Mouse (Mus musculus) cerebellum, adult 9-10 months (tissue): Measurements from ENCODE around the gene Spata31d1d.
A peak's percentile ranks its signal among the peaks of the same experiment; 100 is the strongest.
"Not testable (repeated sequence)": the region's sequence is repeated elsewhere in the genome, so short reads cannot be mapped to it uniquely, and the experiment has no call there.

Source experiments
- DNase-seq: peaks from one replicate; pipeline ENCODE4 v3.0.0; 2022

Spata31d1d gene

DNA sequence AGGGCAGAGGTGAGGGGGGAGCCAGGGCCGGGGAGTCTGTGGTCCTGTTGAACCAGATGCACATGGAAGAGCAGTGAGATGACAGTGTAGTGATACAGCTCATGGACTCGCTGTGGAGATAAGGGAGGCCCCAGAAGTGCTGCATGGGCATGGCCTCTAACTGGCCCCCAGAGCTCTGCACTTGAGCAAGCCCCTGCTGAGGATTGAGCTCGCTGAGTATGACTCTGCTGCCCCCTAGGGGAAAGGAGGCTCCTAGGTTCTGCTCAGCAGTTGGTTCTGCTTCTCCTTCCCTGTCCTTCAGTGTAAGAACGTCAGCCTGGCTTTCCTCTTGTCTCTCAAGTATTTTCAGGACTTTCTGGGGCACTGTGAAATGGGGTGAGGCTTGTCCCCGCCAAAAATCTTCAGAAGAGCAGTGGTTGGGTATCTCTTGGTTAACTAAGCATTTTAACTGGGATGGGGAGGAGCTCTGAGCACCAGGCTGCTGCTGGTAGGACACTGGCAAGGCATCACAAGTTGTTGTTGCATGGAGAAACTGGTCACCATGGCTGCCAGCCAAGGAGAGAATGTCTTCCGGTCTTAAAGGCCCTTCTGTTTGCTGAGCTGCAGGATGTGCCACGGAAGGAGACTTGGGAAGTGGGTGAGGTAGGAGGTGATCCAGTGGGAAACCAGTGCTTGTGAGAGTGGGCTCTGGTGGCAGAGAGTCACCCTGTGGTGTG is 3.0 kb downstream of the Spata31d1d start:
- DNase-seq: peak; percentile 89

DNA sequence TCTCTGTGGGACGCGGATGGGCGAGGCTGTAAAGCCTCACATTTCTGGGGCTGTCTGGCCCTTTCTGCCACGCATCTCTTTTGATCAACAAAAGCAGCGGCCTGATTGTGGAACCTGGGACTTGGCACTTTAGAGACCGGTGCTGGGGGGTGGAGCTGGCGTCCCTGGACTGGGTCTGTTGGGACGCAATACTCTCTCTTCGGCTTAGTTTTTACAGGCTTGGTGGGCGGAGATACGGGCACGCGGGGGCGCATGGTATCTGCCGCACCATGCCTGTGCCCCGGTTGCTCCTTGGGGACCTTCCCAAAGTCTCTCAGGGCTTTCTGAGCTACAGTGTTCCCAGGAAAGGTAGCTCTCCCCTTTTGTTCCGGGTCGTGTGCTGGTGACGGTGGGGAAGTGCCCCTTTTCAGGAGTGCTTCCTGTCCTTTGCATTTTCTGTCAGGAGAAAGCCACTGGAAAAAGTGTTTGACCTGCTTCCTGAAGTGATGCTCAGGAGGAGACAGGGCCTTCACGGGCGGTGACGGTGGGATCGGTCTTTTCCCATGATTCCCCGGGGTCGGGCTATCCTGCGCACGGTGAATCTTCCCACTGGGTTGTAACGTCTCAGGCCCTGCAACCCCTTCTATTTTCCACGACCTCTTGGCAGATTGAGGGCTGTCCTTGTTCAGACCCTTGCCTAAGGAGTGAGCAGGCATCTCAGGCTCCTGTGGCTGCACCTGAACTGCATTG is 5.2 kb downstream of the Spata31d1d start:
- DNase-seq: no peak

DNA sequence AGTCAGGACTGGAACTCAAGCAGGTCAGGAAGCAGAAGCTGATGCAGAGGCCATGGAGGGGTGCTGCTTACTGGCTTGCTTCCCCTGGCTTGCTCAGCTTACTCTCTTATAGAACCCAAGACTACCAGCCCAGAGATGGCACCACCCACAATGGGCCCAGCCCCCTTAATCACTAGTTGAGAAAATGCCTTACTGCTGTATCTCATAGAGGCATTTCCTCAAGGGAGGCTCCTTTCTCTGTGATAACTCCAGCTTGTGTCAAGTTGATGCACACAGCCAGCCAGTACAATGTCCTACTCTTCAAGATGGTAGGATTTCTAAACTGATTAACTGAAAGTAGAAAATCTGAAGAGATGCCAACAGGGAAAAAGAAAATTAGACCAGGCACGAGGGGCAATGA is 9.5 kb downstream of the Spata31d1d start:
- not testable (repeated sequence) for DNase-seq

DNA sequence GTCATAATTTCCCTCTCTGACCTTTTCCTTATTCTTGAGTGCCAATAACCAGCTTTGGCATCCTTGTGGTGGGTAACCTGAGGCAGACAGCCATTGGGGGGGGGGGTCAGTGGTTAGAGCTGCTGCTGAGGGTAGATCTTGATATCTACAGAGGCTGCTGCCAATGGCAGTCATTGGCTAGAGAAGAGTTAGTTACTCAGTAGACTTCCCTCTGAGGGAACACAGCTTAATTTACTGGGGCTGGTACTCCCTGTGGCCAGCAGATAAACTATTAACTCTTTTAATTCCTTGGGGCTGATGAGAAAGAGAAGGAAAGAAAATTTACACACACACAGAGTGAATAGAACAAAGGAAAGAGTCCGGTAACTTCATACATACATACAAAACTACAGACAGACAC is 12.1 kb downstream of the Spata31d1d start:
- DNase-seq: no peak

DNA sequence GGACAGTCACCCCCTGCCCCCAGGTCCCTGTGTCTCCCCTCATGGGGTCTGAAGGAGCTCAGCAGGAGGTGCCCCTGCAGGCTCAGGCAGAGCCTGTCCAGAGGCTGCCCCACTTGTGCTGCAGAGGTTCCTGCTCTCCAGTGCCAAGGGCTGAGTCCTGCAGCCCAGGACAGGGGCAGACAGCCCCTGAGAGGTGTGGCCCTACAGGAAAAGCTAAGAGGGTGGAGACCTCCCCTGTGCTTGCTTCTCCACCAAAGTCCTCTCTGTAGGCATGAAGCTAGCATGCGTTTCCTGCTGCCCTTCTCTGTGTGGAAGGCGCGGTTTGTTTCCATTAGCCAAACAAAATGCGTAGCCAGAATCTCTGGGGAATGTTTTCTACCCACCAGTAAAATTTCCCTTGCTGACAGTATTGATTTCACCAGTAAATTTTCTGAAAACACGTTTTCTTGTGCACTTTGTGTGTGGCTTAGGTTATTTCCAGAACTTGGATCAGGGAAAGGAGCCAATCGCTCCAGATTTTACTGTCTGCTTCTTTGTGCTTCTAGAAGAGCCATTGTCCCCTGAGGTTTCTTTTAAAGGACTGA is 12.6 kb downstream of the Spata31d1d start:
- not testable (repeated sequence) for DNase-seq

DNA sequence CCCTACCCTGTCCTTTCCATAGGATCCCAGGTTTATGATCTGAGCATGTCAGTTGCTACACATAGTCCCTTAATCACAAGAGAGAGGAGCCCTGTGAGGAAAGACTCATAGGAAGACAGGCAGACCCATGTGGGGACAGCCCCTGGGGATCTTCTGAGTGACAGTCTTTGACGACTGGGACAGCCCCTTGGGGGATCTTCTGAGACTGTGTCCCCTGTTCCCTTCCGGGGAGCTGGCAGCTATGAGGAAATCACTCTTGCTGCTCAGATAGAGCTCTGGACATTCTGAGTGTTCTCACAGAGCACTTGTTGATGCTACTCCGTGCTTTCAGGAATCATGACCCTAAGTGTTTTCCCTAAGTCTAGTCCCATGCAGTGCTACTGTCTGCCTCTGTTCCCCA is 17.8 kb downstream of the Spata31d1d start:
- DNase-seq: no peak

DNA sequence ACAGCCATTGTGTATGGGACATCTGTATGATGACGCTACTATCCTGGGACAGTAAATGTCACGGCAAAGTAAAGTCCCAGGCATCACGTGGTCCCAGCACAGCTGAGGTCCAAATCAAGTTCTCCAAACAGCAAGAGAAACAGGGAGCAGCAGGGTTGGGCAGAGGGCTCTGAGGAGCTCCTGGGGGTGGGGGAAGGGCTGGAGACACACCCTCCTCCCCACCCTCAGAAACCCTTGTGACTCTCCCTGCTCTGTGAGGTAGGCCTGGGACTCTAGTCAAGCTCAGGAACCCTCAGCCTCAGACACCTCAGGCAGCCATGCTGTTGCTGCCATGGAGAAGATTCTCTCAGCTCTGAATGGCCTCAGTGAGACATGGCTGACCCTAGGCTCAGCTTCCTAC is 19.6 kb downstream of the Spata31d1d start, which contains the start of gene Spata31d1b:
TSS of gene Spata31d1b (plus strand) at position 301 of the 400 bp plus-strand sequence.
- not testable (repeated sequence) for DNase-seq

DNA sequence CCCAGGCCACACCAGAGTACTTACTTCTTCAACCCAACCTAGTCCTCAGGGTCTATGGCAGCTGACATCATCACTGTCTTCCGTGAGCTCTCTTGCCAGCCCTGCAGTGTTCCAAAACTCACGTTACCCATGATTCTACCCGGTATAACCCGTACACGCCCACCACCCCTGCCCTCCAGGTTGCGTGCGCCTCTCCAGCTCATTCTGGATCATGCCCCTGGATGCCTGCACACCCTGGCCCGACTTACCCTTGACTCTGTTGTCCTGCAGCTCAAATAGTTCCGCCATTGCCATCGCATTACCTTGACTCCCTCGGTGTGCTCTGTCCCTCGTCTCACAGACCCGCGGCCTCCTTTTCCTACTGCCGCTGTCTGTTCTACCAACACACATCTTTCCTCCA is 21.3 kb downstream of the Spata31d1d start, which contains the start of gene Spata31d1a:
TSS of gene Spata31d1a (minus strand) at position 101 of the 400 bp plus-strand sequence.
- no peak for DNase-seq

DNA sequence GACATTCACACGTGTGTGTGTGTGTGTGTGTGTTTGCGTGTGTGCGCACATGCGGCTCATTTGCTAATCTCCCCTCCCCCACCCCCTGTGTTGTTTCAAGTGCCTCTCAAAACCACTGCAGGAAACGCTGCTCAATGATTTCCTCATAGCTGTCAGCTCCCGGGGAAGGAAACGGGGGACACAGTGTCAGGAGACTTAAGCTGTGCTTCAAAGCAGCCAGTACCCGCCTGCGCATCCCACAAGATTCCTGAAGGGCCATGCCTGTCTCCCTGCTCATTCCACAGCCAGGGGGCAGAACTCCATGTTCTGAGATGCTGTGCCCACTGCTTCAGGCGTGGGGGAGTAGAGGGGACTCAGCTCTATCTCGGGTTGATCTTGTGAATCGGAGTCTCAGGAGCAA is 27.0 kb downstream of the Spata31d1d start:
- DNase-seq: no peak

DNA sequence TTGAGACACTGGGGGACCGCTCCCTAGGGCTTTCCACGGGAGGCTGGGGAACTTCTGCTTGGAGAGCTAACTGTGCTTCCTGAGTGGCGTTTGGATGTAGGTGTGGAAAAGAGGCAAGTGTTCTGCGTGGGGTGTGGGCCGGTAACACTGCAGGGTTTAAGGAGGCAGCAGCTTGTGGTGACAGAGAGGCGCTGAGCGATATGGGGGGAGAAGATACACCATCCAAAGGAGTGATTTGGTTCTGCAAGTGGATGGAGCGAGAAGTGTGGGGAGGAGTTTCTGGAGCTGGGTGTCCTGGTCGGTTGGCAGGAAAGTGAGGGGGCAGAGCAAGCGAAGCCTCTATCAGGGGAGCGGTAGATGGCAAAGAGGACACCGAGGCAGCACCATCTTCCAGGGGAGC is 28.0 kb downstream of the Spata31d1d start:
- no peak for DNase-seq

DNA sequence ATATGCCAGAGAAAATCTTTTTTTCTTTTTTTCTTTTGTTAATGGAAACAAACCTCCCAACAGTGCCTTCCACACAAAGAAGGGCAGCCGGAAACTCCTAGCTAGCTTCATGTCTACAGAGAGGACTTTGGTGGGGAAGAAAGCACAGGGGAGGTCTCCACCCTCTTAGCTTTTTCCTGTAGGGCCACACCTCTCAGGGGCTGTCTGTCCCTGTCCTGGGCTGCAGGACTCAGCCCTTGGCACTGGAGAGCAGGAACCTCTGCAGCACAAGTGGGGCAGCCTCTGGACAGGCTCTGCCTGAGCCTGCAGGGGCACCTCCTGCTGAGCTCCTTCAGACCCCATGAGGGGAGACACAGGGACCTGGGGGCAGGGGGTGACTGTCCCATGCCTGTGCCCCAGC is 31.4 kb downstream of the Spata31d1d start:
- not testable (repeated sequence) for DNase-seq

DNA sequence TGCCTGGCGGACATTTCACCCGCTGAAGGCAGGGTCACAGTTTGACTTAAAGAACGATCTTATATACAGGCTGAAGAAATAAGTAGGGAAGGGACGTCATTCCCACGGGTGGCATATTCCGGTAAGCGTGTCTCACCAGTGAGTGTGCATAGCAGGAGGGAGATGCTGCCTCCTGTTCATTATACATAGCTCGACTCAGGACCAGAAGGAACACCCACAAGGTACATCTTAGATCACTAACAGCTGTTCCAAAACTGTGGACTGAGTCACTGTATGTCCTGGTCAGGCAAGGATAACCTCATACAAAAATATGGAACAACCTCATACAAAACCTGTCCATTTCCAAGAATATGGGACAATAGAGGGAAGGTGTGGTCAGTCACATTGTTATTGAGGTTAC is 32.4 kb downstream of the Spata31d1d start:
- no peak for DNase-seq

DNA sequence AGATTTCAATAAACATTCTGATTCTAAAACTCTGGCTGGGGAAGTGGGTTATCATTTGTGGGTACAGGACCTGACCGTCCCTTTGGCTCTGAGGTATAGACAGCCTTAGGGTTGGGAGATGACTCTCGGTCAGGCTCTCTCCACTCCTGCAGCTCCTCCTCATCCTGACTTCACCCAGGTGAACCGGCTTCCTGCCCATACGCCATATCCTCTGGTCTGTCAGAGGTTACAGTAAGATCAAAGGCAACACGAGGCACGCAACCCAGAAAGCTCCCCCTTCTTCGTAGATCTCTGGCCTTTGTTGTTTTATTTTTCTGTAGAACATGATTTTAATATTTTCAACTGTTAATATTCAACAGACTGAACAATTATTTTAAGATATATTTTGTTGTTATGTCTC is 35.8 kb downstream of the Spata31d1d start:
- no peak for DNase-seq

DNA sequence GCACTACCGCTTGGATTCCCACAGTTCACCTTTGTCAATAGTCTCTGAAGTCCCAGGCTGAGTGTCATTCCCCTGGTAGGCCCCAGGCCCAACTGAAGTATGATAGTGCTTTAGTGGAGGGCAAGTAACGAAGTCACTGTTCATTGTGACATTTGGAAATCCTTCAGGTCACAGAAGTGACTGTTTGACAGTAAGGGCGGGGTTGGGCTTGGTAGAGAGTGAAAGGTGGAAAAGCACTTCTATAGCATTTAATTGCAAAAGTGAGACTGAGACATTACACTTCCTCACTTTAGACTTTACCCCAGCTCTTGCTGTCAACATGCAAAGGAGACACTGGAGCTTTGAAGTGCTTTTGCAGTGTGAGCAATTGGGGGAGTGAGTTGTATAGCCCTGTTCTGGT is 37.5 kb downstream of the Spata31d1d start, which contains the start of gene 4921517D22Rik:
TSS of gene 4921517D22Rik (minus strand) at position 101 of the 400 bp plus-strand sequence.
- DNase-seq: no peak

DNA sequence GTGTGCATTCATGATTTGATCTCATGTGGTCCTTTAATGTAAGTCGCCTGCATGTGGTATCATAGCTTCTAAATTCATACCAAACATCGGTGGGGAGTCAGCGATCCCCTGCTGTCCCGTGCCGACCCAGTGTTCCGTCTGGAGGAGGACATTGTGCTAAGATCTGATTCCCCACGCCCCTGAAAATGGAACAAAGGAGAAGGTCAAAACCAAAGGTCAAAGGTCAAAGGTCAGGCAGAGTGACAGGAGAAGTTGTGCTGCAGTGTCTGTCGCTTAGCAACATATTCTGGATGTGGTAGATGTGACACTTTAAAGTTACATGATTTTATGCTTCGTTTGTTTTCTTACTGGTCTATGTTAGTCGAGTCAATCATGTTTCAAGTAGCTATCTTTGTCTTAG is 40.1 kb downstream of the Spata31d1d start:
- no peak for DNase-seq

DNA sequence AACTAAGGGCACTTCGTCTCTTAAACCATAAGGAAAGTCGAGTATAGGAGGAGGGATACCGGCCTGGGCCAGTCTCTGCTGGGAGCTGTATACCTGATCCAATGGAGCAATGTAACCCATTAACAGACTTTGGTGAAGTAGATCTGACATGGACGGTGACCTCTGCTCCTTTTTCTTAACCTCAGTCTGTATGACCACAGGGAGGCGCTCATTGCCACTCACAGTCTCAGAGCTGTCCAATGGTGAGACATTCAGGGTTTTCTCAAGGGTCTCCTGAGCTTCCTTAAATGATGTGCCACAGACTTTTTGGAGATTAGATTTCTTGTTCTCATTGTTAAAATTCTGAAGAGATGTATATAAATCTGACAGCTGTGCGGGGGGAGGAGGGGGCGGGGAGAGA is 41.0 kb downstream of the Spata31d1d start:
- DNase-seq: no peak

DNA sequence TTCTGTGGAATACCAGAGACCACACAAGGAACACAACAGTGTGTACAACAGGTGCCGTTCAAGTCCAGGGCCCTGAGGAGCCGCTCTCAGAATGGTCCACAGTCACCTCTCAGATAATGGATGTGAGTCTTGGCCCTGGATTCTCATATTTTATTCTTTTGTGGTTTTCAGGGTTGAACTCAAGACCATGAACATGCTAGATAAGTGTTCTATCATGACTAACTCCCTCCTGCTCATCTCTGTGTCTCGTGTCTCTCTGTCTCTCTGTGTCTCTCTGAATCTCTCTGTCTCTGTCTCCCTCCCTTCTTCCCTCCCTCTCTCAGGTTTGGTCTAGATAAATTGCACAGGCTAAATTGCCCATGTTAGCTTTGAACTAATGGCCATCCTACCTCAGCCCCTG is 41.7 kb downstream of the Spata31d1d start:
- DNase-seq: no peak

DNA sequence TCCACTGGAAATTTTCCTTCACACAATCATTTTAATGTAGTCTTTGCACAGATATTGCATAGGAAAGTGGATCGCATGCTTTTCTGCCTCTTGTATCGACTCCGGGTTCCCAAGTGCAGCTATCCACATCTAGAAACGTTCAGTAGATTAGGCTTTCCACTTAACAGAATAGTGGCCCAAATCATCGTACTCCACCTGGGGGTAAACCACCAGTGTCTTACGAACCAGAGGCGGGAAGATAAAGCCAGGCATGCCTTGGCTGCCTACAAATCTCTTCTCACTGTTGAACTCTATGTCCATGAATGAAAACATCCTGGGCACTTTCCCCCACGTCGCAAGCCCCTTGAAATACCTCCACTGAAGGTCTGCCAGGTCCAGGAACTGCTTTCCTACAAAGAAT is 42.2 kb downstream of the Spata31d1d start:
- no peak for DNase-seq

DNA sequence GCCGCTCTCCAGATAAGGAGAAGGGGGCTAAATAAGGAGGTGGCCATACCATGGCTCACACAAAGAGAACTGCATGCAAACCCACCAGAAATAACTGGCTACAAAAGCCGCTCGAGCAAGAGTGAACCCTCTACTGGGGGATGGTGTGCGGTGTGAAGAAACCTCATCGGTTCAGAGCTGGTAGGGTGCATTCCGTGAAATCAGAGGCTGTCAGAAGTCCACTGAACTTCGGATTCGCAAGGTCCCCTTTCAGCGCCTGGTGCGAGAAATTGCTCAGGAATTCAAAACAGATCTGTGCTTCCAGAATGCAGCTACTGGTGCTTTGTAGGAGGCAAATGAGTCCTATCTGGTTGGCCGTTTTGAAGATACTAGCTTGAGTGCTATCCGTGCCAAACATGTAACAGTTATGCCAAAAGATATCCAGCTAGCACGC is 43.2 kb downstream of the Spata31d1d start:
- peak; percentile 57 for DNase-seq

DNA sequence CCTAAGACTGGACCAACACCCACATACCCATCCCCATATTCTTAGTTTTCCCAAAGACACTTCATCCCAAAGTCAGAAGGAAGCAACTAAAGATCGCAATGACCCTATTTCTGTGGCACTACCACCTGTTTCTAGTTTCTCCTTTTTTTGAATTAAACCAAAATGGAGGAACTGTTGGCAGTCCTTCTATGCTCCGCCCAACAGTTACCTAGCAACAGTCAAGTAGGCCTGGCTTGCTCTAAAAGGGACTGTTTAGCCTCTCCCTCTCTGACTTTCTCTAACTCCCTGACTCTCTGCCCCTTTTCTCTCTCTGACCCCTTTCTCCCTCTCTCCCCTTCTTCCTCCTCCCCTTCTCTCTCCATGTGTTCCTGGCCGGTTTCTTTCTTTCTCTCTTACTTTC is 46.3 kb downstream of the Spata31d1d start:
- no peak for DNase-seq

DNA sequence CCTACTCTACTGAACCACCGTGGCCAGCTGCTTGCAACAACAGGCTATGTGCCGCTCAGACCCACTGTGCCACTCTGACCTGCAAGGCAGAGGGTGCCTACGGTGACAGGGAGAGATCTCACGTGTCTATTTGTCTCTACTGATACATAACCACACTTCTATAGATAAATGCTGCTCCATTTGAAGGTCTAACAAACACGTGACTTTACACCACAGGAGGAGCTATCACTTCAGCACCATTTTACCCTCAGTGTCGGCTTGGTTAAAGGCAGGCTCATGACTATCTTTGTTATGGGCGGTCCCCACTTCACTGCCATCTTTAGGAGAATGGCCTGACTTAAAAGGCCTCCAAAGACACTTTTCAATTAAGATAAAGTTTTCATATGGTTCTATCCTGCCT is 48.9 kb downstream of the Spata31d1d start:
- DNase-seq: no peak

DNA sequence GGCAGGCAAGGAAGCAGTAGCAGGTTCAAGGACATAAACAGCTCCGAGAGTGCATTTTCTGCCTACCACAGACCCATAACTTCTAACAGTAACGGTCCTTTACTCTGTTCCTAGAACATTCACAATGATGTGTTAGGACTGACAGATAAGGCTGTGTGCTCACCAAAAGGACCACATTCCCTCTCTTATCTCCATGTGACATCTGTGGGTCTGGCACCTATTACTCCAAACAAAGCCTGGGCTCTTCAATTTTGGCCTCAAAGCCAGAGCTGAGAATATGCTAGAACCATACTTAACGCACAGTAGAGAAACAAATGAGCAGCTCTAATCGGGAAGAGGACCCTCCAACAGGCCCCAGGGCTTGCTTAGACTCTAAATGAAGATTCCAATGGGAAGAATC is 51.6 kb downstream of the Spata31d1d start:
- no peak for DNase-seq

DNA sequence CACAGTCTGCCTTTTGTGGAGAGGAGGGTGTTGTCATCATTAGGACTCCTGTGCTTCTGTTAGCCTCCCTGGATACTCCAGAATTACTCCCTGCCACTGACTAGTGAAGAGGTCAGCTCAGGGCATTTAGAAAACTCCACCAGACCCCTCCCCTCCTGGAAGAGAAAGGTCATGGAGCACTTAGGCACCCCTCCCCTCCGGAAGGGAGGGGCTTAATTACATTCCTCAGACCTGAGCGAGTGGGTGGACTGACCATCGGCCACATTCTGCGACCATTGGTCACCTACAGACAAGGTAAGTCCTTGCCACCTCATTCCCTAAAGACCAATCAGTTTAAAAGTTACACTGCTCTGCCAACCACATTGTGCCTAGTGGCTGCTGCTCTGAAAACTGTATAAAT is 52.2 kb downstream of the Spata31d1d start:
- no peak for DNase-seq
